Mouse (Mus musculus) bone marrow macrophage, adult 2 months (primary cell): ENCODE measurements around the gene Myh6.

Source experiments
- CTCF ChIP-seq: IDR thresholded peaks from 2 replicates; pipeline ENCODE4 v1.5.1; 2012; ENCODE audit warnings: low read depth, mild to moderate bottlenecking, low read length, moderate library complexity
- POLR2A ChIP-seq: IDR thresholded peaks from 2 replicates; pipeline ENCODE4 v1.6.1; 2012; ENCODE audit warnings: mild to moderate bottlenecking, low read depth, low read length, borderline replicate concordance

DNA sequence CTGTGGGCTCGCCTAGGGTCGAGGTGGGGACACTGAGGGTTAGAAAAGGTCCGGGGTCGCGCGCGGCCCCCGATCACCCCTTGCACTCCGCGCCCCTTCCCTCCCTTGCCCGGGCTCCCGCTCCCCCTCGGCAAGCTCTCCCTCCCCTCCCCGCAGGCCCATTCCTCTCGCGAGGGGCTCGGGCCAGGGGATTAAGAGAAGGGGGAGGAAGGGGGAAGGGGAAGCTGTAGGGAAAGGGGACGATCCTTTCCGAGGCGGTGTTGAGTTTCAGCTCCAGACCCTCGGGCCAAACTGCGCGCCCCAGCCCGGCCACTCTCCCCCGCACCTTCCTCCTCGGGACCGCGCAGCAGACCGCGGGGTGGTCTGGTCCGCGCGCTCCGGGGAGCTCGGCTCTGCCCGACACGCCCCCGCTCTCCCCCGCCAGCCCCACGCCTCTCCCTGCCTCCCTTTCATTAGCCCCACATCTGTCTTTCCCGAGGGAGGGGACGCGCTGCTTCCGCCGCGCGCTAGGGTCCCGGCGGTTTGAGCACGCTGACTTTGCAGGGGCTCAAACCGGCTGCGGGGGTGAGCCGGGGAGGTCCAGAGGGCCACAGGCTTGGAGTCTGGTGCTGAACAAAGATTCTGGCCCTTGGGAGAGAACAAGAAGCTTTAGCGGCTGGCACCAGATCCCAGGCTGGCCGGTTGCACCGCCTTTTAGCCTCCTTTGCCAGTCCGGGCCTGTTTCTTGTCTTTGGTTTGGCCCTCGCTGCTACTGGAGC is 40.1 kb downstream of the Myh6 start:
- no peak for TF ChIP-seq POLR2A
- TF ChIP-seq CTCF: no peak
